Mouse (Mus musculus): Measurements from ENCODE around the gene Sec61b. TPM values are rescaled to one million over a fixed set of nuclear protein-coding genes. Genes with fewer than 3 reads are reported as not detected.

The Sec61b gene
- total and polyA plus RNA-seq, 3 experiments = 329 to 538 TPM; not detected in 1

DNA sequence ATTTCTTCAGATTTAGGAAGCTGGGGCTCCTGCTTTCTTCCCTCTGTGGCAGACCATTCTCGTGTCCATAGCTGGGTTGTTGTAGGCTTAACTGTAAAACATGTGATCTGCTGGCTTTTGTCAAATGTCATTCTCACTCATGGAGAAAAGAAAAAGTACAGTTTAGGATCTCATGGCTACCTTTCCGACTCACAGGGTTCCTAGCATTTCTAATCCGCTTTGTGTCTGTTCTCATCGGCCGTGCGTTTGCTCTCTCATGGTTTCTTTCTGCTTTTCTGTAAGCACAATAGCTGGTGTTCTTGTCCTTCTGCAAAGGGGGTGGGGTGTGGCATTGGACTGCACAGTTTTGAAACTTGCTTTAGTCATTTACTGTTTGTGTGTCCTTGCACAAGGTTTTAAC lies 28.6 kb downstream of the Sec61b start:
- TF ChIP-seq MXI1 (IDR thresholded peaks at IDR 0.05; ENCODE audit: low read depth, low read length) (no peak), EP300 (IDR thresholded peaks at IDR 0.05; ENCODE audit: low read depth in 1 of 2, low read length in 2 of 2) (no peak), E2F4 (IDR thresholded peaks at IDR 0.05; ENCODE audit: borderline replicate concordance, low read depth, low read length) (no peak), RCOR1 (IDR thresholded peaks at IDR 0.05; ENCODE audit: low read depth, low read length) (no peak), ZMIZ1 (IDR thresholded peaks at IDR 0.05; ENCODE audit: low read depth, low read length) (no peak), ETS1 (IDR thresholded peaks at IDR 0.05; ENCODE audit: low read depth, low read length) (no peak), UBTF (IDR thresholded peaks at IDR 0.05; ENCODE audit: borderline replicate concordance, insufficient read depth, low read depth, low read length) (no peak), BHLHE40 (IDR thresholded peaks at IDR 0.05; ENCODE audit: borderline replicate concordance, low read depth, low read length) (no peak), POLR2AphosphoS2 (IDR thresholded peaks at IDR 0.05; ENCODE audit: low read length) (no peak), ZC3H11A (IDR thresholded peaks at IDR 0.05; ENCODE audit: low read depth, low read length) (no peak), JUND (IDR thresholded peaks at IDR 0.05; ENCODE audit: low read depth, low read length) (no peak), TAL1 (IDR thresholded peaks at IDR 0.05; ENCODE audit: low read length) (no peak)
- no peaks in the 10 kb centered on the region for H3K79me2 ChIP-seq (ENCODE audit: control insufficient read depth, insufficient read depth, low read length, poor library complexity)
- H3K4me3 ChIP-seq (ENCODE audit: control insufficient read depth in 1 of 2, insufficient read depth in 1 of 2, low read depth in 2 of 2, low read length in 2 of 2) = no peak overlapping the region
- no peak overlapping the region for H3K9ac ChIP-seq (ENCODE audit: control insufficient read depth, low read depth, low read length, poor library complexity, severe bottlenecking)
- H3K36me3 ChIP-seq (ENCODE audit: control insufficient read depth in 1 of 2, insufficient read depth in 2 of 2, low read length in 2 of 2) = no peaks in the 10 kb centered on the region
- H3K27ac ChIP-seq (ENCODE audit: control insufficient read depth, low read depth, low read length) = no peak overlapping the region
- peaks cover 0 to 3% of the 10 kb centered on the region in 2 experiments; a peak in 3 of 4 replicates for H3K27me3 ChIP-seq (ENCODE audit: control insufficient read depth in 1 of 2, insufficient read depth in 2 of 2, low read length in 2 of 2)
- H3K4me1 ChIP-seq (ENCODE audit: control insufficient read depth in 1 of 2, insufficient read depth in 2 of 2, low read length in 2 of 2) = no peaks in the 10 kb centered on the region
- DNase-seq (ENCODE audit: low read depth, low spot score) = no peak
- H3K9me3 ChIP-seq (replicated peaks; ENCODE audit: insufficient read depth, low read length) = no peaks in the 10 kb centered on the region

DNA sequence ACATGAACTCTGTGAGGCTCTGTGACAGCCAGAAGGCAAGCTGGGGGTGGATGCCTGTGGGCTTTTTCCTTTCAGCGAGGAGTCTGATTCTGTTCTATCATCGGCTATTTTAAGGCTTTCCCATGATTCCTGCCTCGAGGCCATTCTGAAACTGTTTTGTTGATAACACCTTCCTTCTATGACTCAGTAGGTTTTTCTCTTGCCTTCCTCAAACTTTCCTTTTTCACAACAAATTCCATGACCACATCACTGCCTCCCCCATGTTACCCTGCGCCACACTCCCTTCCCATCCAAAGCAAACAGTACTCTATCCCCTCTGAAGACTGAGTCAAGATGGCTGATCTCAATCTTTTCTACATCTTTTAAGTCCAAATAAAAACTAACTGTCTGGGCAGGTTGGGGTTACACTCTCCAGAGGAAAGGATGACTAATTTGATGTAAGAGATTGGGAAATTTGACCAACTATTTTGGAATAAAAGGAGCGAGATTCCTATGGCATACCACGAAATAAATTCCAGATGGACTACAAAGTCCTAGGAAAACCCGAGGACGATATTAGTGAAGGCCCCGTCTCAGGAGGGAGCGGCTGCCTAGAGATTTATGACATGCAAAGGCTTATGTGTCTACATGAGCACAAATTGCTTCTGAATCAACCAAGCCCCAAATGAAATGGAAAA lies 30.5 kb downstream of the Sec61b start:
- peaks cover 4 to 11% of the 10 kb centered on the region in 2 experiments for H3K27me3 ChIP-seq (ENCODE audit: control insufficient read depth in 1 of 2, insufficient read depth in 2 of 2, low read length in 2 of 2)
- no peaks in the 10 kb centered on the region for H3K4me1 ChIP-seq (ENCODE audit: control insufficient read depth in 1 of 2, insufficient read depth in 2 of 2, low read length in 2 of 2)
- no peak overlapping the region for H3K27ac ChIP-seq (ENCODE audit: control insufficient read depth, low read depth, low read length)
- no peaks in the 10 kb centered on the region for H3K9me3 ChIP-seq (replicated peaks; ENCODE audit: insufficient read depth, low read length)
- H3K9ac ChIP-seq (ENCODE audit: control insufficient read depth, low read depth, low read length, poor library complexity, severe bottlenecking) = no peak overlapping the region
- no peaks in the 10 kb centered on the region for H3K79me2 ChIP-seq (ENCODE audit: control insufficient read depth, insufficient read depth, low read length, poor library complexity)
- TF ChIP-seq HCFC1 (IDR thresholded peaks at IDR 0.05; ENCODE audit: low read depth, low read length) = no peak
- TF ChIP-seq RCOR1 (IDR thresholded peaks at IDR 0.05; ENCODE audit: low read depth, low read length) = no peak
- no peak for TF ChIP-seq TCF12 (IDR thresholded peaks at IDR 0.05; ENCODE audit: low read depth, low read length)
- TF ChIP-seq MEF2A (IDR thresholded peaks at IDR 0.05; ENCODE audit: extremely low read depth, insufficient replicate concordance, low read depth, low read length, poor library complexity, severe bottlenecking) = no peak
- TF ChIP-seq E2F4 (IDR thresholded peaks at IDR 0.05; ENCODE audit: borderline replicate concordance, low read depth, low read length) = no peak
- H3K36me3 ChIP-seq (ENCODE audit: control insufficient read depth in 1 of 2, insufficient read depth in 2 of 2, low read length in 2 of 2) = no peaks in the 10 kb centered on the region
- no peak for DNase-seq (ENCODE audit: low read depth, low spot score)
- H3K4me3 ChIP-seq (ENCODE audit: control insufficient read depth in 1 of 2, insufficient read depth in 1 of 2, low read depth in 2 of 2, low read length in 2 of 2) = no peak overlapping the region

All from MEL (cell line).